Mouse (Mus musculus) midbrain, postnatal 0 days (tissue): ENCODE results near the gene Ntm. TPM values are rescaled to one million over a fixed set of nuclear protein-coding genes. Genes with fewer than 3 reads are reported as not detected.

Experiments used
- ATAC-seq: fragments of 200-750 bp; cut with Nextera tagmentation; 2 replicates; pipeline ENCODE4 v1.8.0; 2017; ENCODE audit warnings: moderate number of reproducible peaks, mild to moderate bottlenecking, moderate TSS enrichment, moderate library complexity; ENCODE audit not compliant: low FRiP score
- DNase-seq: peaks from one replicate; pipeline ENCODE4 v3.0.0-alpha.2; 2015; ENCODE audit warnings: low spot score
- H3K27ac ChIP-seq: fragments of 300-500 bp; sonication (generic); 2 replicates; pipeline ENCODE4 v1.5.1; 2014; ENCODE audit warnings: low read depth, mild to moderate bottlenecking, low read length, mixed read lengths
- H3K27me3 ChIP-seq: fragments of 300-500 bp; sonication (generic); 2 replicates; pipeline ENCODE4 v1.6.1; 2014; ENCODE audit warnings: low read length, control low read depth, mixed read lengths; ENCODE audit not compliant: insufficient read depth
- H3K36me3 ChIP-seq: fragments of 300-500 bp; sonication (generic); 2 replicates; pipeline ENCODE4 v1.6.1; 2014; ENCODE audit warnings: low read length, control low read depth, mixed read lengths; ENCODE audit not compliant: insufficient read depth
- H3K4me1 ChIP-seq: fragments of 300-500 bp; sonication (generic); 2 replicates; pipeline ENCODE4 v1.6.1; 2014; ENCODE audit warnings: mild to moderate bottlenecking, control low read depth, antibody characterized with exemption, low read length, mixed read lengths; ENCODE audit not compliant: insufficient read depth
- H3K4me2 ChIP-seq: fragments of 300-500 bp; sonication (generic); 2 replicates; pipeline ENCODE4 v1.6.1; 2014; ENCODE audit warnings: low read depth, mild to moderate bottlenecking, low read length, mixed read lengths; ENCODE audit not compliant: poor library complexity, severe bottlenecking
- H3K4me3 ChIP-seq: fragments of 300-500 bp; sonication (generic); 2 replicates; pipeline ENCODE4 v1.5.1; 2014; ENCODE audit warnings: low read depth, mild to moderate bottlenecking, low read length, moderate library complexity
- H3K9ac ChIP-seq: fragments of 300-500 bp; sonication (generic); replicated peaks from 2 replicates; pipeline ENCODE4 v1.6.1; 2014; ENCODE audit warnings: mild to moderate bottlenecking, low read length, moderate library complexity, mixed read lengths; ENCODE audit not compliant: poor library complexity, severe bottlenecking
- H3K9me3 ChIP-seq: fragments of 300-500 bp; sonication (generic); 2 replicates; pipeline ENCODE4 v1.6.1; 2016; ENCODE audit warnings: low read length, control low read depth
- CTCF ChIP-seq: IDR thresholded peaks from 2 replicates; pipeline ENCODE4 v1.5.1; 2016; ENCODE audit warnings: antibody characterized with exemption, mild to moderate bottlenecking
- WGBS: fragments of 180-500 bp; shearing (Covaris S2); extraction: QIAGEN DNeasy Blood & Tissue Kit; methylation state at CpG from one replicate; pipeline ENCODE4 v1.1.7; 2014; 5-methylcytosine and 5-hydroxymethylcytosine counted together
- polyA plus RNA-seq: library from polyadenylated mRNA; unstranded; fragments of >200 nt; fragmentation: Nextera tagmentation; extraction: Ambion mirVana; gene quantifications from 2 replicates; pipeline ENCODE4 v1.2.1, GENCODE M21; 2015
- total RNA-seq: library from RNA; depleted of rRNA; stranded (reverse); fragments of >200 nt; gene quantifications from 2 replicates; pipeline ENCODE4 v1.2.3, GENCODE M21; 2014

Ntm gene
- total and polyA plus RNA-seq, 2 experiments from 2014 or later: 244 to 322 TPM

DNA sequence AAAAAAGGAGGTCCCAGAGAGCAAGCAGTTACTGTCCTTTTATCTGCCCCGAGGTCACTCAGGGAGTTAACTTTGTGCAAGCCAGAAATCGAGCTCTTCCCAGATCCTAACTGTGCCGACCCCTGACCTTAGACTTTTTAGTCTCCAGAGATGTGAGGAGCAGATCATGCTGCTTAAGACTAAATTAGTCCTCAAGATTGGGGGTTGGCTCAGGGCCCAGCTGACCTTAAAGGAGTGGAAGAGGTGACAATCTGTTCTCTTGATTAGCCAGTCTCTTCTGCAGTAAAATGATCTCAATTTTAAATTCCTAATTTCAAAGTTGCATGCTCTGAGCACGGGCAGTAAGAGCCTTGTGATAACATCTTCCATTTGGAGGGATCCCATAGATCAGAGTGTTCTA lies 193.6 kb downstream of the Ntm start:
- no peaks in the 10 kb centered on the region for H3K27me3 ChIP-seq
- H3K27ac ChIP-seq: no peak overlapping the region
- H3K36me3 ChIP-seq: no peaks in the 10 kb centered on the region
- no peaks in the 10 kb centered on the region for H3K9me3 ChIP-seq
- TF ChIP-seq CTCF: no peak
- peaks cover 9% of the 10 kb centered on the region; the same call in 1 of the 2 replicates for H3K4me1 ChIP-seq
- H3K9ac ChIP-seq: no peak overlapping the region
- ATAC-seq (no peak), DNase-seq (no peak)
- H3K4me2 ChIP-seq: no peak overlapping the region
- H3K4me3 ChIP-seq: no peak overlapping the region
- WGBS: 55% methylated on average over 4 of the region's 4 CpGs

DNA sequence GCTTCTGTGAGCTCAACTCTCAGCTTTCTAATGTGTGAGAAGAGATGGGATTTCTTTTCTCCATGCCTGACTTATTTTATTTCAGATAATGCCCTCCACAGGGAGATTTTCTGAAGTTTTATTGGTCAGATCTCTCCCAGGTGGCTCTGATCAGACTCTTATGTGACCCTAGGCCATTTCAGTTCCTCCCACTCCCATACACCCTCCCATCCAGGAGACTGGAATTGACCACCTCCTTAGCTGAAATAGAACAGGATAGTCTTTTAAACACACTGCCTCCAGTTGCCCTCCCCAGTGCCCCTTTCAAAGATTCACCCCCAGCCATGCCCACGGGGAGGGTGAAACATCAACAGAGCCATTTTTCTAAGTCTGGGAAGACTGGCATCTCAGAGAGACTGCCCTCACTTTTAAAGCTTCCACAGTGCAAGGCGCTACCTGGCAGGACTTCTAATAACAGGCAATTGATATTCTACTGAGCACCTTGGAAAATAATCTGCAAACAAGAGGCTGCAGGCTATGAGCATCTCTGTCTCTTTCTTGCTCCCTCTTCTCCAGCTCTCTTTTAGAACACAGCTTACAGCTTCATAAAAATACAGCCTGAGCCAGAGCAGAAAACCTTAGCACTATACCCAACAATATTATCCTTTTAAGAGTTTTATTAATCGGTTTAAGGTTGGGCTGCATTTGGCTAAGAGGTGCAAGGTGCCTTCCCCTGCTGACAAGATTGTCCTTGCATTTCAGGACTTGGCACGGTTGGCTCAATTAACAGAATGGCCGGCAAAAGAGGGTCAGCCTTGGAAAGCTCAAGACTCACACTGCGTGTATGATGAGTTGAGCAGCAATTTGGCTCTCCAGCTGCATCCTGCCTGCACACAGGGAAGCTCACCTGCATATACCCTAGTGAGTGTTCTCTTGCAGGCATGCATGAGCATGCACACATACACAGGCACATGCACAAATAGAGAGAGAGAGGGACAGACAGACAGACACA lies 196.7 kb downstream of the Ntm start:
- 50% methylated on average over 6 of the region's 6 CpGs for whole genome bisulfite sequencing
- Histone ChIP-seq H3K4me1 (peaks cover 14% of the 10 kb centered on the region; the same call in 1 of the 2 replicates), H3K36me3 (no peaks in the 10 kb centered on the region), H3K27me3 (no peaks in the 10 kb centered on the region), H3K9ac (no peak overlapping the region), H3K27ac (peak overlapping the region; percentile 62), H3K9me3 (no peaks in the 10 kb centered on the region), H3K4me2 (no peak overlapping the region), H3K4me3 (no peak overlapping the region)
- ATAC-seq (0 out of 2 replicates have a peak, but pooled peaks have one; percentile 44), DNase-seq (no peak)
- no peak for TF ChIP-seq CTCF

DNA sequence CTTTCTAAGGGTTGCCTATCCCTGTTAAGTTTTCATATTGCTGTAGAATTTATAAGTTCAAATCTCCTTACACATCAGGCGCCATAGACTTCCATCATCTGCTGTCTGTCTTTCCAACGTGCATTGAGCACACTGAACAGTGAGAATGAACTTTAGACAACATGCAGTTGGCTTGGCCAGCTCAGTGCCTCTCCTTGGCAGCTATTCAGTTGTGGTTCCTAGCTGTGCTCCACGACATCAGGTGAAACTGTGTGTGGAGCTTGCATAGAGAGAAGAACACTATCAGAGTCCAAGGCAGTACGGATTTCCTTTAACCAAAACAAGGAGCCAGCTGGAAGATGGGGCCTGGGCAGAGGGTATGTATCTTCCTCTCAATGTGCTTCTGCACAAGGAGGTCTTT lies 199.6 kb downstream of the Ntm start:
- Histone ChIP-seq H3K4me1 (peaks cover 14% of the 10 kb centered on the region; the same call in 1 of the 2 replicates), H3K27me3 (no peaks in the 10 kb centered on the region), H3K9me3 (no peaks in the 10 kb centered on the region), H3K27ac (no peak overlapping the region), H3K4me2 (no peak overlapping the region), H3K9ac (no peak overlapping the region), H3K4me3 (no peak overlapping the region), H3K36me3 (no peaks in the 10 kb centered on the region)
- WGBS: 89% methylated on average over 4 of the region's 4 CpGs
- no peak for ATAC-seq
- TF ChIP-seq CTCF: no peak
- DNase-seq: no peak

DNA sequence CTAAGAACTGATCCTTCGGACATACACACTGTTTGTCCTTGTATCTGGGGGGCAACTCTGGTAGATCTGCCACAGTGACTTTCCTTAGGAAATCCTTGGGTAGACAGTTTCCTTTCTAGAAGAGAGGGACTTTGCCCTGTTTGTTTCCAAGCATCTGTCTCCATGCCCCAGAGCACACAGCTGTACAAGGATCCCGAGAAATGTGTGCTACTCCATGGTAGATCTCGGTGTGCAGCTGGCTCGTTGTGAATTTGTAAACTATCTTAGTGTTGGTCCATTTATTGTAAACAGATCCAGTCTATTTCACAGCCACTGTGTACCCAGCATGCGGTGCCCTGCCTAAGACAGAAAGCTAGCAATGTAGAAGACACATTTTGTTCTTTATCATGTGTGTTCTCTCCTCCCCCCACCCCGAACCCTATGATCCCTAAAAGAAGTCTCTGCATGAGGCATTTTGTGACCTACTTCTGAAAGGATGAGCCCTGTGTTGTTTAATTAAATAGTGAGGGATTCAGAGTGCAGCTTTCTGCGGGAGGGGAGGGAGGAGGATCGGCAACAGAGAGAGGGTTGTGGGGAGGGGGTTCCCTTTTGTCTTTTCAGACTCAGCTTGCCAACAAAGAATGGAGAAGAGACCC lies 200.9 kb downstream of the Ntm start:
- WGBS: 24% methylated on average over 8 of the region's 8 CpGs

DNA sequence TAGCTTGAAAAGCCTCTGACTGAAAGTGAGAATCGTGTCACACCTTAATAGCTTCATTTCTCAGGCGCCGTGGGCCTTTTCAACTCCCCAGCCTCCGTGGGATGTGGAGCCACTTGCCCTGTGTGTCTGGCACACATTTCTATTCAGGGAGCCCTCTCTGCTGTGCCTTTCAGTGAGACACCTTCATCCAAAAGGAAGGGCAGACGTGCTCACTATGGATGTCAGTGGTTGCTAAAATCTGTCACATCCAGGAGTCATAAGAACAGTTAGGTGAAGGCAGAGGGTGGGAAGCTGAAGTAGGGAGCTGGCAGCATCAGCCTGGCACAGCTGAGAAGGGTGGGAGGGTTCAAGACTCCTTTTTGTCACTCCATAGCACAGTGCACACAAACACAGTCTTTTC lies 201.4 kb downstream of the Ntm start:
- 67% methylated on average over 5 of the region's 5 CpGs for WGBS

More for the DNA sequence above, 200.9 kb downstream of the Ntm start:
- Histone ChIP-seq H3K9me3 (no peaks in the 10 kb centered on the region), H3K27me3 (no peaks in the 10 kb centered on the region), H3K4me3 (no peak overlapping the region), H3K4me2 (no peak overlapping the region), H3K4me1 (peaks cover 14% of the 10 kb centered on the region; the same call in 1 of the 2 replicates), H3K9ac (no peak overlapping the region), H3K36me3 (no peaks in the 10 kb centered on the region), H3K27ac (0 out of 2 replicates have a peak overlapping the region, but pooled peaks have one; percentile 7)
- DNase-seq: no peak
- TF ChIP-seq CTCF: no peak
- no peak for ATAC-seq

More for the DNA sequence above, 201.4 kb downstream of the Ntm start:
- Histone ChIP-seq H3K4me3 (no peak overlapping the region), H3K9me3 (no peaks in the 10 kb centered on the region), H3K27ac (0 out of 2 replicates have a peak overlapping the region, but pooled peaks have one; percentile 7), H3K4me2 (no peak overlapping the region), H3K27me3 (no peaks in the 10 kb centered on the region), H3K36me3 (no peaks in the 10 kb centered on the region), H3K4me1 (peaks cover 12% of the 10 kb centered on the region; the same call in 1 of the 2 replicates), H3K9ac (no peak overlapping the region)
- DNase-seq: no peak
- ATAC-seq: no peak
- TF ChIP-seq CTCF: no peak
